Mouse (Mus musculus) heart, embryonic 12.5 days (tissue): ENCODE measurements at regions not wholly inside any gene's neighbourhood (a gene's known extent, or its start where the extent isn't known, plus 50 kb on each side); places are given as distances from the start of the nearest gene placed in this dataset.

Experiments used
- ATAC-seq: fragments of 200-750 bp; cut with Nextera tagmentation; 2 replicates; pipeline ENCODE4 v1.8.0; 2017; ENCODE audit warnings: moderate TSS enrichment, moderate library complexity; ENCODE audit not compliant: insufficient number of reproducible peaks, low FRiP score
- H3K27ac ChIP-seq: fragments of 300-500 bp; sonication (generic); 2 replicates; pipeline ENCODE4 v1.5.1; 2016; ENCODE audit warnings: mild to moderate bottlenecking, moderate library complexity; ENCODE audit not compliant: poor library complexity, severe bottlenecking
- H3K27me3 ChIP-seq: fragments of 300-500 bp; sonication (generic); replicated peaks from 2 replicates; pipeline ENCODE4 v1.6.1; 2016; ENCODE audit warnings: mild to moderate bottlenecking, moderate library complexity
- H3K36me3 ChIP-seq: fragments of 300-500 bp; sonication (generic); 2 replicates; pipeline ENCODE4 v1.6.1; 2016; ENCODE audit warnings: mild to moderate bottlenecking, moderate library complexity
- H3K4me1 ChIP-seq: fragments of 300-500 bp; sonication (generic); replicated peaks from 2 replicates; pipeline ENCODE4 v1.6.1; 2016; ENCODE audit warnings: mild to moderate bottlenecking
- H3K4me2 ChIP-seq: fragments of 300-500 bp; sonication (generic); 2 replicates; pipeline ENCODE4 v1.6.1; 2016; ENCODE audit warnings: mild to moderate bottlenecking, moderate library complexity
- H3K4me3 ChIP-seq: fragments of 300-500 bp; sonication (generic); 2 replicates; pipeline ENCODE4 v1.5.1; 2016; ENCODE audit warnings: mild to moderate bottlenecking
- H3K9ac ChIP-seq: fragments of 300-500 bp; sonication (generic); 2 replicates; pipeline ENCODE4 v1.6.1; 2016; ENCODE audit warnings: mild to moderate bottlenecking, moderate library complexity
- H3K9me3 ChIP-seq: fragments of 300-500 bp; sonication (generic); replicated peaks from 2 replicates; pipeline ENCODE4 v1.6.1; 2016; ENCODE audit warnings: mild to moderate bottlenecking, moderate library complexity
- WGBS: fragments of 180-500 bp; shearing (Covaris S2); methylation state at CpG from one replicate; pipeline ENCODE4 v1.1.7; 2016; 5-methylcytosine and 5-hydroxymethylcytosine counted together

DNA sequence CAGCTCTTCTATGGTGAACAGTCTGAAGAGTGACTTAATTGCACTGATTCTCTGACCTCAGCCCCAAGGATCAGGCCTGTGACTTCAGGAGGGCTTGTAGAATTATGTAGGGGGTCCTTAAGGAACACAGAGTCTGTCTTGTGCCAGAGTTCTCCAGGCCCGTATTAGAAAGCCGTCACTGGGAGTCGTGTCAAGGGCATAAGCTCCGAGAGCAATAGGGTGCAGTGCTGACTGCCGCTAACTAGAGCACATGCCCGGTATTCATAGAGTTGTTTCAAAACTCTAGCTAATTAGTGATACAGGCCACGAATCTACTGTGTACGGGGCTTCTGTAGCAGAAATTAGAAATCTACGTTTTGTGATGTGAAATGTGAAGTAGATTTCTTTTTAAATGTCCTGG lies 179.7 kb upstream of the N4bp1 start:
- Histone ChIP-seq H3K4me2 (no peak overlapping the region), H3K27ac (no peak overlapping the region), H3K27me3 (no peaks in the 10 kb centered on the region), H3K4me3 (no peak overlapping the region), H3K9me3 (peaks cover 6% of the 10 kb centered on the region; the same call in 1 of the 2 replicates), H3K36me3 (no peaks in the 10 kb centered on the region), H3K9ac (no peak overlapping the region), H3K4me1 (peaks cover 8% of the 10 kb centered on the region; the same call in 1 of the 2 replicates)
- ATAC-seq: no peak
- 85% methylated on average over 9 of the region's 9 CpGs for WGBS

DNA sequence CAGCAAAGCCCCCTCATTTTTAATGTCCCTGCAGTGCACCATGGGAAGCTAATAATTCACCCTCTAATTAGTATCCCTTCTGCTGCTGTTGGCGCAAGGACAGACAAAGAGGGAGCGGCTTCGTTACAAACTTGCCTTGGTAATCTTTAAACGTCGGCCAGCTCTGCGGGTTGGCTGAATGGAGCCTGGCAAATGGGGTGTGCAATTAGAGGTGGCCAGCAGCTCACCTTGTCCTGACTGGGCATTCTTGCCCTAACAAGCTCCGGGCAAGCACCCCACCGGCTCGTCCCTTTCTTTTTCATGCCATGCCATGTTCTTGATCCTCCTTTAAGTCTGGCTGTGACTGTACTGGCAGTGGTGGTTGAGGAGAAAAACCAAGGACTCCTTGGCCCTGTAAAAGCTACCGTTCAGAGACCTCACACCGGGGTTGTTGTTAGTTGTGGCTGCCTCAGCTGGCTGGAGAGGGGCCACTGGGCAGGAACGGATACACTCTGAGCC lies 179.2 kb upstream of the N4bp1 start:
- no peak overlapping the region for H3K27ac ChIP-seq

GRCm38 (mm10) chr8:87063588-87063987 lies 178.5 kb upstream of the N4bp1 start:
- WGBS: 83% methylated on average over 4 of the region's 4 CpGs
- no peak for ATAC-seq
- H3K36me3 ChIP-seq: no peaks in the 10 kb centered on the region

More for the DNA sequence above, 179.2 kb upstream of the N4bp1 start:
- Histone ChIP-seq H3K4me1 (peaks cover 8% of the 10 kb centered on the region; the same call in 1 of the 2 replicates), H3K9me3 (peaks cover 6% of the 10 kb centered on the region; the same call in 1 of the 2 replicates), H3K36me3 (no peaks in the 10 kb centered on the region), H3K9ac (no peak overlapping the region), H3K27me3 (no peaks in the 10 kb centered on the region), H3K4me2 (no peak overlapping the region), H3K4me3 (no peak overlapping the region)
- no peak for ATAC-seq
- 86% methylated on average over 12 of the region's 12 CpGs for WGBS

DNA sequence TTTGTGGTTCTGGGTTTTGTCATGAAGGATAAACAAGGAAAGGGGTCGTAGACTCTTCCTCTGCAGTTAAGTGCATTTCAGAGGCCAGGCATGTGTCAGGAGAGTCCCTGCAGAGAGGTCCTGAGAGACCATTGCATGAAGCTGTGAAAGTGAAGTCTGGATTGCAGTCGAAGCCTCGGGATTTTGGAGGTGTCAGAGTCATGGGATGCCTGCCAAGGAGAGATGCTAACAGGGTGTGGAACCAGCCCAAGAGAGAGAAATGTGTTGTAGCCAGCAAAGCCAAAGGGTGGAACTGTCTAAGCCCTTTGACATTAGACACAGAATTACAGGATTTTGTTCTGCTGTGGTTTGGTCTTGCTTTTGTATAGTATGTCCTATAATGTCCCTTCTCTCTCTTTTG lies 164.7 kb upstream of the N4bp1 start:
- H3K27me3 ChIP-seq: no peaks in the 10 kb centered on the region
- H3K9ac ChIP-seq: no peak overlapping the region
- no peaks in the 10 kb centered on the region for H3K9me3 ChIP-seq
- no peak overlapping the region for H3K4me2 ChIP-seq
- no peaks in the 10 kb centered on the region for H3K4me1 ChIP-seq
- no peak overlapping the region for H3K4me3 ChIP-seq
- no peaks in the 10 kb centered on the region for H3K36me3 ChIP-seq
- ATAC-seq: no peak
- 15% methylated on average over 3 of the region's 3 CpGs for WGBS
- H3K27ac ChIP-seq: no peak overlapping the region

More at GRCm38 (mm10) chr8:87063588-87063987, 178.5 kb upstream of the N4bp1 start:
- Histone ChIP-seq H3K27ac (no peak overlapping the region), H3K9me3 (peaks cover 6% of the 10 kb centered on the region; the same call in 1 of the 2 replicates), H3K4me2 (no peak overlapping the region), H3K4me3 (no peak overlapping the region), H3K4me1 (peaks cover 8% of the 10 kb centered on the region; the same call in 1 of the 2 replicates), H3K9ac (no peak overlapping the region), H3K27me3 (no peaks in the 10 kb centered on the region)

GRCm38 (mm10) chr8:87049196-87049595 lies 164.1 kb upstream of the N4bp1 start:
- Histone ChIP-seq H3K27me3 (no peaks in the 10 kb centered on the region), H3K4me2 (no peak overlapping the region), H3K9ac (no peak overlapping the region), H3K36me3 (no peaks in the 10 kb centered on the region), H3K4me1 (no peaks in the 10 kb centered on the region), H3K27ac (no peak overlapping the region), H3K9me3 (no peaks in the 10 kb centered on the region), H3K4me3 (no peak overlapping the region)
- ATAC-seq: no peak
- 83% methylated on average over 4 of the region's 4 CpGs for WGBS

DNA sequence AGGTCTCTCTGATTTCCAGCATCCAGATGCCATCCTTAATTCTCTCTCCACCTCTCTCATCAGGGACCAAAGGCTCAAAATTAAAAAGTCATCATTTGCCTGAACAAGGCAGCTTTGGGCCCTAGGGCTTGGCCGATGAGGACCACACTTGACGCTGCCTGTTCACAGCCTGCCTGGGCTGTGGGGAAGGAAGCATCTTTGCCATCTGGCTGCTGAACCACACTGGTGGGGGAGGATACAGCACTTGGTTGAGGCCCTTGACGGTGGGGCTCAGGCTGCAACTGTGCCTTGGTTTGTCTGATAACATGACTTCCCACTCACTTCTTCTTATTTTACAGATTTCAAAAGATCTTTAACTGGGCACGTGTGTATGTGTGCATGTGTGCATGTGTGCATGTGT lies 161.5 kb upstream of the N4bp1 start:
- H3K9me3 ChIP-seq: no peaks in the 10 kb centered on the region
- H3K4me2 ChIP-seq: no peak overlapping the region
- 69% methylated on average over 4 of the region's 4 CpGs for WGBS
- no peaks in the 10 kb centered on the region for H3K36me3 ChIP-seq
- ATAC-seq: no peak
- H3K4me3 ChIP-seq: no peak overlapping the region
- H3K4me1 ChIP-seq: no peaks in the 10 kb centered on the region
- 0 out of 2 replicates have a peak, but pooled peaks cover 4% of the 10 kb centered on the region for H3K27me3 ChIP-seq
- no peak overlapping the region for H3K27ac ChIP-seq
- no peak overlapping the region for H3K9ac ChIP-seq

GRCm38 (mm10) chr8:87043016-87043415 lies 158.0 kb upstream of the N4bp1 start:
- H3K9me3 ChIP-seq: no peaks in the 10 kb centered on the region
- WGBS: 81% methylated on average over 5 of the region's 5 CpGs

GRCm38 (mm10) chr8:87037620-87038380 lies 152.7 kb upstream of the N4bp1 start:
- no peak for ATAC-seq

More at GRCm38 (mm10) chr8:87043016-87043415, 158.0 kb upstream of the N4bp1 start:
- H3K4me2 ChIP-seq: no peak overlapping the region
- H3K27ac ChIP-seq: no peak overlapping the region
- H3K4me1 ChIP-seq: peaks cover 6% of the 10 kb centered on the region
- no peak overlapping the region for H3K9ac ChIP-seq
- no peak overlapping the region for H3K4me3 ChIP-seq
- ATAC-seq: no peak
- H3K36me3 ChIP-seq: no peaks in the 10 kb centered on the region
- H3K27me3 ChIP-seq: peaks cover 15% of the 10 kb centered on the region; the same call in 1 of the 2 replicates

DNA sequence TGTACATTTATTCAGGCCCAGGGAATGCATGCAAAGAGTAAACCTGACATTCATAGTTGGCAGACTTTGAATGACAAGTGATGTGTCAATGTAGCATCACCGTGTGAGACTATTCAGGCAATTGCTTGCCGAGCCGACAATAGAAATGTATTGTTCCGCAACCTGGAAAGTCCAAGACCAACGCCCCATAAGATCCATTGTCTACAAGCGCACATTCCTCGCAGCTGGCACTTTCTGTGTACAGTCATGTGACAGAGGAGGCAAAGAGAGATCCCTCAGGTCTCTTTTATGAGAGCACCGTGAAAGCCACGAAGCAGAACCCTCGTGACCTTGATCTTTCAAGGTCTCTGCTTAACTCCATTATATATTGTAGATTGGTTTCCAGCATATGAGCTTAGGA lies 150.9 kb upstream of the N4bp1 start:
- H3K4me2 ChIP-seq: no peak overlapping the region
- 84% methylated on average over 10 of the region's 10 CpGs for WGBS
- H3K9ac ChIP-seq: no peak overlapping the region
- H3K4me3 ChIP-seq: no peak overlapping the region
- no peaks in the 10 kb centered on the region for H3K9me3 ChIP-seq
- peaks cover 16% of the 10 kb centered on the region for H3K27me3 ChIP-seq
- ATAC-seq: no peak
- no peak overlapping the region for H3K27ac ChIP-seq
- no peaks in the 10 kb centered on the region for H3K36me3 ChIP-seq
- peaks cover 12% of the 10 kb centered on the region for H3K4me1 ChIP-seq

More at GRCm38 (mm10) chr8:87037620-87038380, 152.7 kb upstream of the N4bp1 start:
- Histone ChIP-seq H3K4me1 (peaks cover 12% of the 10 kb centered on the region), H3K27me3 (peaks cover 16% of the 10 kb centered on the region), H3K27ac (no peak overlapping the region), H3K4me2 (peak overlapping the region; percentile 97), H3K36me3 (no peaks in the 10 kb centered on the region), H3K4me3 (peak overlapping the region; percentile 53), H3K9ac (peak overlapping the region; percentile 67), H3K9me3 (no peaks in the 10 kb centered on the region)
- 3% methylated on average over 48 of the region's 48 CpGs for WGBS

GRCm38 (mm10) chr8:87028171-87028570 lies 143.1 kb upstream of the N4bp1 start:
- no peak for ATAC-seq
- WGBS: 73% methylated on average over 1 of the region's 1 CpGs
- Histone ChIP-seq H3K27me3 (no peaks in the 10 kb centered on the region), H3K4me3 (no peak overlapping the region), H3K4me1 (no peaks in the 10 kb centered on the region), H3K9me3 (no peaks in the 10 kb centered on the region), H3K9ac (no peak overlapping the region), H3K36me3 (no peaks in the 10 kb centered on the region), H3K4me2 (no peak overlapping the region), H3K27ac (no peak overlapping the region)

DNA sequence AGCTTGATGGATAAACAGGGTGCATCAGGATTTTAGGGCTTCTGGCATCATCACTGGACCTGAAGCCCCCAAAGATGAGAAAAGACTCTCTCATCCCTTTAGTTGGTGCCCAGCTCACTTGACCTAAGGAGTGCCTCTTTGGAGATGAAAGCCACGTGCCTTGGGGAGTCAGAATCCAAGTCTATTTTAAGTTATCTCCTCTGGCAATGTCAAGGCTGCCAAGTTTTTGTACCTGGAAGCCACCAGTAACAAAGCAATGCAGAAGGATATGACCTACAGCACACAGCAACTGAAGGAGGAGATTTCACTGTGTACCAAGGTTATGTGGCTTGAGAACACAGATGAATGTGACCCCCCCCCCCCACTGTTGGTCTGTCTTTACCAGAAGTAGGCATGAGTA lies 140.9 kb upstream of the N4bp1 start:
- Histone ChIP-seq H3K9ac (no peak overlapping the region), H3K4me2 (no peak overlapping the region), H3K27me3 (no peaks in the 10 kb centered on the region), H3K9me3 (peaks cover 3% of the 10 kb centered on the region), H3K4me1 (no peaks in the 10 kb centered on the region), H3K4me3 (no peak overlapping the region), H3K36me3 (no peaks in the 10 kb centered on the region), H3K27ac (no peak overlapping the region)
- no peak for ATAC-seq
- 28% methylated on average over 1 of the region's 1 CpGs for WGBS
